Mouse (Mus musculus): ENCODE data around the gene Otos. TPM values are rescaled to one million over a fixed set of nuclear protein-coding genes. Genes with fewer than 3 reads are reported as not detected.

The Otos gene
- polyA plus RNA-seq, 1 experiment from 2014 or later = not detected

- no peak overlapping the region for H3K4me3 ChIP-seq
- peaks cover 33% of the 10 kb centered on the region for H3K36me3 ChIP-seq
- 76% methylated on average over 8 of the region's 8 CpGs for WGBS
- H3K9me3 ChIP-seq = no peaks in the 10 kb centered on the region
- no peaks in the 10 kb centered on the region for H3K27me3 ChIP-seq
- no peak overlapping the region for H3K4me2 ChIP-seq
- H3K9ac ChIP-seq = no peak overlapping the region
- H3K4me1 ChIP-seq = 0 out of 2 replicates have a peak, but pooled peaks cover 6% of the 10 kb centered on the region
- ATAC-seq (ENCODE audit: insufficient number of reproducible peaks, low FRiP score, low TSS enrichment, low read depth) = no peak
- H3K27ac ChIP-seq = no peak overlapping the region
These were observed 14.9 kb downstream of the Otos start for GRCm38 (mm10) chr1:92633726-92634125.

GRCm38 (mm10) chr1:92632948-92633347 lies 15.7 kb downstream of the Otos start:
- Histone ChIP-seq H3K4me1 (0 out of 2 replicates have a peak, but pooled peaks cover 6% of the 10 kb centered on the region), H3K4me2 (no peak overlapping the region), H3K9me3 (no peaks in the 10 kb centered on the region), H3K36me3 (peaks cover 25% of the 10 kb centered on the region), H3K4me3 (no peak overlapping the region), H3K9ac (no peak overlapping the region), H3K27ac (no peak overlapping the region), H3K27me3 (no peaks in the 10 kb centered on the region)
- no peak for ATAC-seq (ENCODE audit: insufficient number of reproducible peaks, low FRiP score, low TSS enrichment, low read depth)
- 69% methylated on average over 6 of the region's 6 CpGs for WGBS

- Histone ChIP-seq H3K36me3 (peaks cover 17% of the 10 kb centered on the region), H3K4me1 (0 out of 2 replicates have a peak, but pooled peaks cover 6% of the 10 kb centered on the region), H3K9me3 (no peaks in the 10 kb centered on the region), H3K27me3 (no peaks in the 10 kb centered on the region), H3K27ac (no peak overlapping the region), H3K9ac (no peak overlapping the region), H3K4me3 (no peak overlapping the region), H3K4me2 (no peak overlapping the region)
- 65% methylated on average over 5 of the region's 5 CpGs for WGBS
- ATAC-seq (ENCODE audit: insufficient number of reproducible peaks, low FRiP score, low TSS enrichment, low read depth) = no peak
These were observed 16.4 kb downstream of the Otos start for GRCm38 (mm10) chr1:92632196-92632595.

- ATAC-seq (ENCODE audit: insufficient number of reproducible peaks, low FRiP score, low TSS enrichment, low read depth) = no peak
- H3K4me1 ChIP-seq = no peaks in the 10 kb centered on the region
- WGBS = 47% methylated on average over 4 of the region's 4 CpGs
These were observed 20.4 kb downstream of the Otos start for GRCm38 (mm10) chr1:92628227-92628626.

GRCm38 (mm10) chr1:92618360-92618759 lies 30.3 kb downstream of the Otos start:
- H3K4me3 ChIP-seq = no peak overlapping the region
- no peak overlapping the region for H3K27ac ChIP-seq
- no peak for ATAC-seq (ENCODE audit: insufficient number of reproducible peaks, low FRiP score, low TSS enrichment, low read depth)
- no peak overlapping the region for H3K4me2 ChIP-seq
- no peaks in the 10 kb centered on the region for H3K4me1 ChIP-seq
- no peaks in the 10 kb centered on the region for H3K27me3 ChIP-seq
- no peak overlapping the region for H3K9ac ChIP-seq
- no peaks in the 10 kb centered on the region for H3K9me3 ChIP-seq
- no peaks in the 10 kb centered on the region for H3K36me3 ChIP-seq
- 75% methylated on average over 4 of the region's 4 CpGs for WGBS

More at GRCm38 (mm10) chr1:92628227-92628626, 20.4 kb downstream of the Otos start:
- H3K9ac ChIP-seq = no peak overlapping the region
- no peak overlapping the region for H3K27ac ChIP-seq
- H3K27me3 ChIP-seq = no peaks in the 10 kb centered on the region
- H3K36me3 ChIP-seq = no peaks in the 10 kb centered on the region
- no peak overlapping the region for H3K4me3 ChIP-seq
- no peak overlapping the region for H3K4me2 ChIP-seq
- no peaks in the 10 kb centered on the region for H3K9me3 ChIP-seq

GRCm38 (mm10) chr1:92617488-92617887 lies 31.2 kb downstream of the Otos start, which contains the start of gene Olfr12:
Olfr12 (plus strand) TSS chr1:92617788.
- Histone ChIP-seq H3K9me3 (no peaks in the 10 kb centered on the region), H3K36me3 (no peaks in the 10 kb centered on the region), H3K27me3 (no peaks in the 10 kb centered on the region), H3K9ac (no peak within 1 kb of the TSS), H3K4me3 (no peak within 1 kb of the TSS), H3K4me2 (no peak within 1 kb of the TSS), H3K4me1 (no peaks in the 10 kb centered on the region), H3K27ac (no peak within 1 kb of the TSS)
- 52% methylated on average over 2 of the region's 2 CpGs for WGBS
- ATAC-seq (ENCODE audit: insufficient number of reproducible peaks, low FRiP score, low TSS enrichment, low read depth) = no peak

- H3K36me3 ChIP-seq = no peaks in the 10 kb centered on the region
- H3K4me1 ChIP-seq = no peaks in the 10 kb centered on the region
- no peaks in the 10 kb centered on the region for H3K9me3 ChIP-seq
- no peak overlapping the region for H3K27ac ChIP-seq
- ATAC-seq (ENCODE audit: insufficient number of reproducible peaks, low FRiP score, low TSS enrichment, low read depth) = no peak
- no peak overlapping the region for H3K4me3 ChIP-seq
- WGBS = 76% methylated on average over 1 of the region's 1 CpGs
- H3K4me2 ChIP-seq = no peak overlapping the region
- no peak overlapping the region for H3K9ac ChIP-seq
- H3K27me3 ChIP-seq = no peaks in the 10 kb centered on the region
These were observed 32.6 kb downstream of the Otos start for GRCm38 (mm10) chr1:92616046-92616445.

- WGBS = 6% methylated on average over 1 of the region's 1 CpGs
- H3K4me2 ChIP-seq = no peak overlapping the region
These were observed 34.1 kb downstream of the Otos start for GRCm38 (mm10) chr1:92614516-92614915.

GRCm38 (mm10) chr1:92613175-92613574 lies 35.5 kb downstream of the Otos start:
- Histone ChIP-seq H3K27ac (no peak overlapping the region), H3K4me3 (no peak overlapping the region), H3K4me1 (no peaks in the 10 kb centered on the region), H3K9ac (no peak overlapping the region), H3K27me3 (no peaks in the 10 kb centered on the region), H3K36me3 (no peaks in the 10 kb centered on the region), H3K9me3 (no peaks in the 10 kb centered on the region), H3K4me2 (no peak overlapping the region)
- no peak for ATAC-seq (ENCODE audit: insufficient number of reproducible peaks, low FRiP score, low TSS enrichment, low read depth)
- 49% methylated on average over 4 of the region's 4 CpGs for WGBS

More at GRCm38 (mm10) chr1:92614516-92614915, 34.1 kb downstream of the Otos start:
- Histone ChIP-seq H3K9me3 (no peaks in the 10 kb centered on the region), H3K27me3 (no peaks in the 10 kb centered on the region), H3K9ac (no peak overlapping the region), H3K27ac (no peak overlapping the region), H3K4me1 (no peaks in the 10 kb centered on the region), H3K4me3 (no peak overlapping the region), H3K36me3 (no peaks in the 10 kb centered on the region)
- no peak for ATAC-seq (ENCODE audit: insufficient number of reproducible peaks, low FRiP score, low TSS enrichment, low read depth)

GRCm38 (mm10) chr1:92611008-92611407 lies 37.6 kb downstream of the Otos start:
- H3K27me3 ChIP-seq = no peaks in the 10 kb centered on the region
- no peak overlapping the region for H3K27ac ChIP-seq
- H3K4me2 ChIP-seq = no peak overlapping the region
- no peak overlapping the region for H3K9ac ChIP-seq
- H3K36me3 ChIP-seq = no peaks in the 10 kb centered on the region
- ATAC-seq (ENCODE audit: insufficient number of reproducible peaks, low FRiP score, low TSS enrichment, low read depth) = no peak
- no peaks in the 10 kb centered on the region for H3K4me1 ChIP-seq
- H3K4me3 ChIP-seq = no peak overlapping the region
- WGBS = 4% methylated on average over 5 of the region's 5 CpGs
- H3K9me3 ChIP-seq = no peaks in the 10 kb centered on the region

GRCm38 (mm10) chr1:92607711-92608110 lies 40.9 kb downstream of the Otos start:
- Histone ChIP-seq H3K4me1 (no peaks in the 10 kb centered on the region), H3K36me3 (no peaks in the 10 kb centered on the region), H3K9ac (no peak overlapping the region), H3K27ac (no peak overlapping the region), H3K27me3 (no peaks in the 10 kb centered on the region), H3K9me3 (no peaks in the 10 kb centered on the region), H3K4me2 (no peak overlapping the region), H3K4me3 (no peak overlapping the region)
- ATAC-seq (ENCODE audit: insufficient number of reproducible peaks, low FRiP score, low TSS enrichment, low read depth) = no peak
- 71% methylated on average over 4 of the region's 4 CpGs for WGBS

- Histone ChIP-seq H3K27ac (no peak within 1 kb of the TSS), H3K4me3 (no peak within 1 kb of the TSS), H3K9me3 (no peaks in the 10 kb centered on the region), H3K9ac (no peak within 1 kb of the TSS), H3K36me3 (no peaks in the 10 kb centered on the region), H3K4me1 (no peaks in the 10 kb centered on the region), H3K27me3 (no peaks in the 10 kb centered on the region), H3K4me2 (no peak within 1 kb of the TSS)
- WGBS = 90% methylated on average over 1 of the region's 1 CpGs
- ATAC-seq (ENCODE audit: insufficient number of reproducible peaks, low FRiP score, low TSS enrichment, low read depth) = no peak
These were observed 43.2 kb downstream of the Otos start, which contains the start of gene Olfr1410 for GRCm38 (mm10) chr1:92605482-92605881. Olfr1410 (plus strand) TSS chr1:92605782.

- H3K9me3 ChIP-seq = no peaks in the 10 kb centered on the region
- no peak overlapping the region for H3K4me3 ChIP-seq
- no peaks in the 10 kb centered on the region for H3K36me3 ChIP-seq
- H3K4me1 ChIP-seq = no peaks in the 10 kb centered on the region
- 74% methylated on average over 3 of the region's 3 CpGs for WGBS
- no peak overlapping the region for H3K4me2 ChIP-seq
- H3K27ac ChIP-seq = no peak overlapping the region
- H3K9ac ChIP-seq = no peak overlapping the region
- no peaks in the 10 kb centered on the region for H3K27me3 ChIP-seq
- no peak for ATAC-seq (ENCODE audit: insufficient number of reproducible peaks, low FRiP score, low TSS enrichment, low read depth)
These were observed 52.6 kb downstream of the Otos start for GRCm38 (mm10) chr1:92596019-92596418.

All from limb, embryonic 15.5 days (tissue).